Mouse (Mus musculus) testis, adult 2 months (tissue): ENCODE results near the gene Thbs1. TPM values are rescaled to one million over a fixed set of nuclear protein-coding genes. Genes with fewer than 3 reads are reported as not detected.

ENCODE experiments used
- H3K27ac ChIP-seq: fragments of 200-500 bp; 2 replicates; pipeline ENCODE4 v1.5.1; 2012; ENCODE audit warnings: low read depth, low read length; ENCODE audit not compliant: control insufficient read depth, insufficient read depth
- H3K27me3 ChIP-seq: fragments of 200-500 bp; 2 replicates; pipeline ENCODE4 v1.6.1; 2012; ENCODE audit warnings: mild to moderate bottlenecking, low read length, moderate library complexity; ENCODE audit not compliant: control insufficient read depth, insufficient read depth
- H3K36me3 ChIP-seq: fragments of 200-500 bp; 2 replicates; pipeline ENCODE4 v1.6.1; 2012; ENCODE audit warnings: mild to moderate bottlenecking, low read length; ENCODE audit not compliant: control insufficient read depth, insufficient read depth
- H3K4me1 ChIP-seq: fragments of 200-500 bp; 2 replicates; pipeline ENCODE4 v1.6.1; 2012; ENCODE audit warnings: low read length; ENCODE audit not compliant: control insufficient read depth, insufficient read depth
- H3K4me3 ChIP-seq: fragments of 200-500 bp; 2 replicates; pipeline ENCODE4 v1.5.1; 2012; ENCODE audit warnings: low read depth, mild to moderate bottlenecking, low read length, moderate library complexity, mixed read lengths; ENCODE audit not compliant: control insufficient read depth
- CTCF ChIP-seq: fragments of 200-500 bp; IDR thresholded peaks from 2 replicates; pipeline ENCODE4 v1.5.1; 2012; ENCODE audit warnings: low read depth, mild to moderate bottlenecking, inconsistent platforms, low read length, moderate library complexity; ENCODE audit not compliant: control insufficient read depth, insufficient read depth, insufficient replicate concordance
- POLR2A ChIP-seq: fragments of 200-500 bp; IDR thresholded peaks from 2 replicates; pipeline ENCODE4 v1.6.1; 2012; ENCODE audit warnings: low read depth, mild to moderate bottlenecking, inconsistent platforms, low read length, moderate library complexity; ENCODE audit not compliant: control insufficient read depth
- polyA plus RNA-seq: library from polyadenylated mRNA; depleted of rRNA; stranded (reverse); fragments of >200 nt; gene quantifications from 2 replicates; pipeline ENCODE4 v1.2.3, GENCODE M21; 2012

The Thbs1 gene
- polyA plus RNA-seq, 1 experiment = 1.1 TPM

DNA sequence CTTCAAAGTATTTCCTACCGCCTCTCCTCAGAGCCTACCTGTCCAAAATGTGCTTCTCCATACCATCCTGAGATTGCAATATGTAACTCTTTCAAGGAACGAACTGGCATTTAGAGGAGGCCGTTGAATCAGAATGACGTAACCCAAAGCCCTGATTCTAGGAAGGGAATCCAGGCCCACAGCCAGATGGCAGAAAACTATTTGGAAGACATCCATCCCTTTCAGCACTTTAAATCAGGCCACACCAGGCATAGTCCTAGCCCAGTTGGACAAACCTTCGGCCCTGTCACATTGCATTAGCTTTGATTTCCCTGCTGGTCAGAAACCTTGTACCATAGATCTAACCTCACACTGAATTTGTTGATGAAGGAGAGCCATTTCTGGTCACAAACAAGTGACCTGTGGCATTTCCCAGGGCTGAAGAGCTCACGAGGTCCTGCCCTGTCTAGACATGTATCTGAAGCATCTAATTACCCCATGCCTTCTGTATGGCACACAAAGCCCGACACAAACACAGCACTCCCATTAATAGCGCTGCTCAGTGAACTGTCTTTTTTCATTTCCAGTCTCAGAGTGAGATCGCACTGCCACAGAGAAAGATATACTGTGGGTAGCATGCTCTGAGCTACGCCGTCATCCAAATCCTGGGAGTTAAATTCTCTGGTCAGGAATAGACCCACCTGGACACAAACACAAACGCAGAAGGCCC lies 38.3 kb downstream of the Thbs1 start:
- H3K4me3 ChIP-seq = no peak overlapping the region
- H3K4me1 ChIP-seq = no peaks in the 10 kb centered on the region
- no peaks in the 10 kb centered on the region for H3K36me3 ChIP-seq
- TF ChIP-seq POLR2A (no peak), CTCF (no peak)
- H3K27me3 ChIP-seq = no peaks in the 10 kb centered on the region
- H3K27ac ChIP-seq = no peak overlapping the region

DNA sequence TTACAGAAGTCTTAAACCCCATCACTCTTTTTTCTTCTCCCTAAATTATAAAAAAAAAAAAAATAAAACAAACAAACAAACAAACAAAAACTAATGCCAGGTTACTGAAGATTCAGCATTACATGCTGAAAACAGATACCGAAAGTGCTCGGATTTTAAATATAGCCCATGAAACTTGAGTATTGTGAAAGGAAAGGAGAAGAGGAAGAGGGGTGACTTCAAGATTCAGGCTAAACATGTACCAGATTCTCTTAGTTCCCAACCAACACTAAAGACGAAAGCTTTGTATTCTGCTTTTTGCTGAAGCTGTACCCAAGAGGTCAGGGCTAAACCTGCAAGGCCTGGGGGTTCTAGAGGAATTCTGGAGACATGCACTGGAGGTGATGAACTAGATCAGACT lies 46.4 kb downstream of the Thbs1 start:
- Histone ChIP-seq H3K36me3 (no peaks in the 10 kb centered on the region), H3K4me1 (no peaks in the 10 kb centered on the region), H3K27ac (no peak overlapping the region), H3K27me3 (no peaks in the 10 kb centered on the region), H3K4me3 (no peak overlapping the region)
- TF ChIP-seq CTCF (no peak), POLR2A (no peak)

DNA sequence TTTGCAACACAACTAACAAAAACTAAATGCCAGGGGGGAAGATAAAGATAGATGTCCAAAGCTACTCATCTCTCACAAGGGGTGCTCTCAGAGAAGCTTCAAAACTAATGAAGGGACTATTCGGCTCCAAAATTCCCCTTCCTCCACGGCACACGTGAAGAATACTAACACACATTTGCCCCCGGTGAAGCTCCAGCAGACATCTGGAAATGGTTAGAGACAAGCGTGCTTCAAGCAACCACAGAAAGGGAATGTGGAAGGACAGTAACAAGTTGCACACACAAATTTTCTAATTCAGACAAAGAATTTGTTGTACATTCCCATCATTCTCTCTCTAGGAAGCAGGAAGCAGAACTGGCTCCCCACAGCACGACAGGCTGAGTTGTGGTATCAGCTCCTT lies 47.5 kb downstream of the Thbs1 start:
- TF ChIP-seq CTCF (no peak), POLR2A (no peak)
- Histone ChIP-seq H3K27me3 (no peaks in the 10 kb centered on the region), H3K36me3 (no peaks in the 10 kb centered on the region), H3K4me3 (no peak overlapping the region), H3K27ac (no peak overlapping the region), H3K4me1 (no peaks in the 10 kb centered on the region)

DNA sequence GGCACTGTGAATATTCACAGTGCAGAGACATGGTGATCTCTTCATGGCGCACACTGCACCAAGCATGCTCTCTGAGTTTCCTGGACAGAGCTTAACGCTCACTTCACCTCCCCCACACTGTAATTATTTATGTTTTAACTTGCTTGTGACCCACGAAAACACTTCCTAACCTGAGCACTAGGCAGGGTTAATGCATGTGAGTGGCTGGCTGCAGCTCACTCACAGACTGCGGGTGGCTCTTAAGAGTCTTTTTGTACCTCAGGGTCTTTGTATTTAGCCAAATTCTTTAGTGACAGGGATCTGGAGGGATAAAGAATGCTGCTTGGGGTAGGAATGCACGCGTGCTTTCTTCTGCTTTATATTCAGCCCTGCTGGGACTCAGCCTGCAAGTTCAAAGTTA lies 48.9 kb downstream of the Thbs1 start:
- no peak overlapping the region for H3K27ac ChIP-seq
- no peak overlapping the region for H3K4me3 ChIP-seq

DNA sequence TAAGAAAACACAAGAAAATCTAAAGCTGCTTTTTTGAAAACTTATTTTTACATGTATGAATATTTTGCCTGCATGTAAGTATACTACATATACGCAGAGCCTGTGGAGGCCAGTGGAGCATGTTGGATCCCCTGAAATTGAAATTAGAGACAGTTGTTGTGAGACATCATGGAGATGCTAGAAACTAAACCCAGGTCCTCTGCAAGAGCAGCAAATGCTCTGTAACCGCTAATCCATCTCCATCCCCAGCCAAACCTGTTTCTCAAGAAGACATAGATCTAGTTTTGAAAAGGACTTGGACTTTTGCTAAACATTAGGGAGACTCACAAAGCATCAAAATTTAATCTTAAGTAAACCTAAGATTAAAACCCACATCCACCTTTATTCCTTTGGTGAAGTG lies 49.3 kb downstream of the Thbs1 start:
- Histone ChIP-seq H3K4me3 (no peak overlapping the region), H3K27ac (no peak overlapping the region), H3K27me3 (no peaks in the 10 kb centered on the region), H3K36me3 (no peaks in the 10 kb centered on the region), H3K4me1 (no peaks in the 10 kb centered on the region)
- TF ChIP-seq POLR2A (no peak), CTCF (no peak)

More for the DNA sequence above, 48.9 kb downstream of the Thbs1 start:
- no peak for TF ChIP-seq POLR2A
- Histone ChIP-seq H3K36me3 (no peaks in the 10 kb centered on the region), H3K27me3 (no peaks in the 10 kb centered on the region), H3K4me1 (no peaks in the 10 kb centered on the region)

DNA sequence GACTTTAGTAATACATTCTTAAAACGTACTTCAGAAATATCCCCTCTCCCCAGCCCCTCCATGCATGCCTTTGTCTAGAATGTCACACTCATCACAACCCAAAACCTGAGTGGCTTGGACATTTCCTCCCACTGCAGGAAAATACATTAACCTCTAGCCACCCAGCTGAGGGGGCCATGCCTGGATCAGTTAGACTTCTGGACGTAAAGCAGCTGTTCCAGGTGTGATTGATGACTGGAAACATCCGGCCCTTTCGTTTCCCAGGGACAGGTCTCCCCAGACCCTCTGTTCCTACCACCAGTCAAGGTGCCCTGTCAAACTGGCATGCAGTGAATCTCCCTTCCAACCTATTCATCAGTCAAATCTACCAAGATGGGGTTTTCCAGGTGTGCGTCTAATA lies 50.8 kb downstream of the Thbs1 start:
- H3K4me1 ChIP-seq = no peaks in the 10 kb centered on the region
- H3K27ac ChIP-seq = no peak overlapping the region
- H3K4me3 ChIP-seq = no peak overlapping the region
- no peaks in the 10 kb centered on the region for H3K27me3 ChIP-seq
- TF ChIP-seq CTCF (no peak), POLR2A (no peak)
- H3K36me3 ChIP-seq = no peaks in the 10 kb centered on the region

DNA sequence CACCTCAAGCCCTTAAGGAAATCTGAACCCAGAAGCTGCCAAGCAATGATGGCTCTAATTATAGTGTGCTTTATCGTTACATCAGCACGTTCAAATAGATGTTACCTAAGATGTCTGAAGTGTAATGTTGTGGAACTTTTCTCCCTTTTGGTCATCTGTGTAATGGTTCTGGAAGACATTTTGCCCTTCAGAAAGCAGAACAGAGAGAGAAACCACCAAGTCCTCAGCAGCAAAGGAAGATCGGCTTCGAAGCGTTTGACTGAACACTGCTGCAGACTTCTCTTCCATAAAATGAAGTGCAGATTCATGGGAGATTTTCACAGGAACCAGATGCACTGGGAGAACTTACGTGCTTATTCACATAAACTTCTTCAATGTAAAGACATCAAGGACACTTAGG lies 52.5 kb downstream of the Thbs1 start:
- Histone ChIP-seq H3K27ac (no peak overlapping the region), H3K4me3 (no peak overlapping the region), H3K27me3 (no peaks in the 10 kb centered on the region), H3K36me3 (no peaks in the 10 kb centered on the region), H3K4me1 (no peaks in the 10 kb centered on the region)
- TF ChIP-seq POLR2A (no peak), CTCF (no peak)

DNA sequence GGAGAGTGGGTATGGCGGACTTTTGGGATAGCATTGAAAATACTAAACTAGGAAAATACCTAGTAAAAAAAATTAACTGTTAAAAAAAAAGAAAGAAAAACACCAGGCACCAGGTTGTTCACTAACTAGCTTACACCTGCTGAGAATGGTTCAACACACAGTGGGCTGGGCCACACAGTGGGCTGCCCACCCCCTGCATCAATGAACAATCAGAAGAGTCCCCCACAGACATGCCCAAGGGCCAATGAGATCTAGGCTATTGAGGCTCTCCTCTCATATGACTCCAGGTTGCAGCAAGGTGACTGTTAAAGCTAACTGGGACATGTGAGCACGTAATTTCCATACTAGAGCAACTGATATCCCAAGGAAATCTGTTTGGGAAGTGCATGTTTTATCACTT lies 54.0 kb downstream of the Thbs1 start:
- H3K4me3 ChIP-seq = no peak overlapping the region
- no peak for TF ChIP-seq CTCF
- TF ChIP-seq POLR2A = no peak
- no peak overlapping the region for H3K27ac ChIP-seq
- no peaks in the 10 kb centered on the region for H3K4me1 ChIP-seq
- no peaks in the 10 kb centered on the region for H3K27me3 ChIP-seq
- no peaks in the 10 kb centered on the region for H3K36me3 ChIP-seq
